Mouse (Mus musculus): Measurements from ENCODE around the gene Pprc1. TPM values are rescaled to one million over a fixed set of nuclear protein-coding genes. Genes with fewer than 3 reads are reported as not detected.

Pprc1 gene
- 1.6 TPM for polyA plus RNA-seq (2014; fragmentation: Illumina TruSeq; extraction: RNeasy Lipid Tissue Mini Kit (QIAGEN cat#74804); ENCODE audit: low read depth, low replicate concordance)

DNA sequence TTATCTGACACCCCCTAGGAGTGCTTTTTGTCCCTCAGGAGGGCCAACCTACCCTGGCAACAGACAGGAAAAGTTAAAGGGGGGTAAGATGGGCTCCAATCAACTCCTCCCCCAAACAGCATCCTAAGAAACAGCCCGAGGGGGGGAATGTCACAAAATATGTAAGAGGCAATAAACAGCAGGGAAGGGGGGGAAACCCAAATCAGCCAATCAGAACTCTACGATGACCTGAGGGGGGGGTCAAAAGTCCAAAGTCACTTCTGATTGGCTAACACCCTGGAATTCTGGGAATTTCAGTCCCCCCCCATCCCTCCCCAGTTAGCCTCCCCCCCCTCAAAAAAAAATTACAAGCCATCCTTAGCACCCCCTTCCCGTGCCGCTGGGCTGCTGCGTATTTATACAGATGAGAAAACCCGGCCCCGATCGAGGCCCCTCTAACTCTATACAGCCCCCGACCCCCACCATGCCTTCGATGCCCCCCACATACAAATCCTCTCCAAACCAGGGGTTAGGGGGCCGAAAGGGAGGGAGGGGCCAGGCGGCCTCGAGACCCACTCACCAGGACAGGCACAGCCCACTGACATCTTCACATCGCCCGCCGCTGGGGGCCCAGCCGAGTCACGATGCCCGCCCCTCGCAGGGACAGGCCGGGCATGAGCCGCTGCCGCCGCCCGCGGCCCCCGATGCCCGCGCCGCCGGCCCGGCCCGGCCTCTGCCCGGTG lies at the start of gene Pprc1:
TSS of gene Pprc1 (plus strand) at position 616 of the 722 bp plus-strand sequence.

GRCm38 (mm10) chr19:45997785-45998693 lies 46.6 kb upstream of the Pprc1 start, which contains the start of gene Armh3:
TSS of gene Armh3 (minus strand) at chr19:45998488.

DNA sequence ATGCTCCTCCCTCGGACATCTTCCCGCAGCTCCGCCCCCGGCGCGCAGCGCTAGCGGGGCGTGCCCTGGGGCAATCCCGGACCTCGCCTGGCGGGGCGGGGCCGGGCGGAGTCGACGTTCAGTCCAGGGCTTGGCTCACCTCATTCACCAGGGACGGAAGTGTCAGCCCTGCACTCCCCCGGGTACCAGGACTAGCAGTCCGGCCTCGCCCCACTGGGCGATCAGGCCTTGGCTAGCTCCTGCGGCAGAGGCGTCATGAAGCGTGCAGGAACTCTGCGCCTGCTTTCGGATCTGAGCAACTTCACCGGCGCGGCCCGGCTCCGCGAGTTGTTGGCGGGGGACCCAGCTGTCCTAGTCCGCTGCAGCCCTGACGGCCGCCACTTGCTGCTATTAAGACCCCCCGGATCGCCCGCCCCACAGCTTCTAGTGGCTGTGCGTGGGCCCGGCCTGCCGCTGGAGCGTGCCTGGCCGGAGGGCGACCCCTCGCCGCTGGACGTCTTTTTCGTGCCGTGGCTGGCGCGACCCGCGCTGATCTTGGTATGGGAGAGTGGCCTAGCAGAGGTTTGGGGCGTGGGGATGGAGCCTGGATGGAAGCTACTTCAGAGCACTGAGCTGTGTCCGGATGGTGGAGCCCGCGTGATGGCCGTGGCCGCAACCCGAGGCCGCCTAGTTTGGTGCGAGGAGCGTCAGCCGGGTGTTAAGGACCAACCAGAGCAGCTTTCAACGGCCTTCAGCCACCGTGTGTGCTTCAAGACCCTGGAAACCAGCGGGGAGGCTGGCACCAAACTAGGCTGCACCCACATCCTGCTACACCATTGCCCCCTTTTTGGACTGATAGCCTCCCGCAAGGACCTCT lies 41.1 kb upstream of the Pprc1 start, which contains the start of gene Hps6:
TSS of gene Hps6 (plus strand) at position 138 of the 856 bp plus-strand sequence.

DNA sequence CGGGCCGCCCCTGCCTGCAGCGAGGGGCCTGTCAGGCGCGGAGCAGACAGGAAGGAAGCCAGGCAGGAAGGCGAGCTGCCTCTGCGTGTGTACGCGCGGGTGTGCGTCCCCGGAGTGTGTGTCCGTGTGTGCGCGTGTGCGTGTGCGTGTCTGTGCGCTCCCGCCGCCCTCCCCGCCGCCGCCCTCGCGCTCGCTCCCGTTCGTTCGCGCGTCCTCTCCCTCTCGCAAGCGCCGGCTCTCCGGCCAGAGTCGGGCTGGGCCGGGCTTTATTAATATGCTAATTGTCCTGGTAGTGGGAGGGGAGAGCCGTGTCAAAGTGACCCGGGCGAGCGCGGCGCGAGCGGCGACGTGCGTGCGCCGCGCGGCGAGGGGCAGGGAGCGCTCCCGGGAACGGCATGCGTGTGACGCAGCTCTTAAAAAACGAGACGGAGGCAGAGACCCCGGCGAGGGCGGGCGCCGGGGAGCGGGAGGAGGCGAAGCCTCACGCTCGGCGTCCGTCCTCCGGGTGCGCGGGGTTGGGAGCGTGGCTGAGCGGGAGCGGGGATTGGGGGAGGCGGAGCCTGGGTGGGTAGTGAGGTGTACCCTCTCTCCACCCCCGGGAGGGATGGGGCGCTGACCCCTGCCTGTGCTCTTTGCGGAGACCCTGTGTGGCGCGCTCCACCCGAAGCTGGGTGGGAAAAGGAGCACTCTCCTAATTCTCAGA lies 458 bp downstream of the Pprc1 start, which contains the start of gene Ldb1:
TSS of gene Ldb1 (minus strand) at position 222 of the 703 bp plus-strand sequence.

GRCm38 (mm10) chr19:46075616-46076607 lies 31.2 kb downstream of the Pprc1 start, which contains the start of gene Nolc1:
TSS of gene Nolc1 (plus strand) at chr19:46075863.

Other genes starting within 250 kb of the Pprc1 start
- 10.1 TPM for gene Kcnip2, start 228.8 kb upstream of the Pprc1 start, polyA plus RNA-seq (2014; fragmentation: Illumina TruSeq; extraction: RNeasy Lipid Tissue Mini Kit (QIAGEN cat#74804); ENCODE audit: low read depth, low replicate concordance)
- gene Armh3, start 46.4 kb upstream of the Pprc1 start, polyA plus RNA-seq (2014; fragmentation: Illumina TruSeq; extraction: RNeasy Lipid Tissue Mini Kit (QIAGEN cat#74804); ENCODE audit: low read depth, low replicate concordance) = 17.1 TPM
- not detected for gene Hps6, start 41.4 kb upstream of the Pprc1 start, polyA plus RNA-seq (2014; fragmentation: Illumina TruSeq; extraction: RNeasy Lipid Tissue Mini Kit (QIAGEN cat#74804); ENCODE audit: low read depth, low replicate concordance)
- gene Ldb1, start 328 bp downstream of the Pprc1 start, polyA plus RNA-seq (2014; fragmentation: Illumina TruSeq; extraction: RNeasy Lipid Tissue Mini Kit (QIAGEN cat#74804); ENCODE audit: low read depth, low replicate concordance) = 10.6 TPM
- 8.6 TPM for gene Nolc1, start 31.0 kb downstream of the Pprc1 start, polyA plus RNA-seq (2014; fragmentation: Illumina TruSeq; extraction: RNeasy Lipid Tissue Mini Kit (QIAGEN cat#74804); ENCODE audit: low read depth, low replicate concordance)
- 0.36 TPM for gene Elovl3, start 87.0 kb downstream of the Pprc1 start, polyA plus RNA-seq (2014; fragmentation: Illumina TruSeq; extraction: RNeasy Lipid Tissue Mini Kit (QIAGEN cat#74804); ENCODE audit: low read depth, low replicate concordance)
- not detected for gene Pitx3, start 103.4 kb downstream of the Pprc1 start, polyA plus RNA-seq (2014; fragmentation: Illumina TruSeq; extraction: RNeasy Lipid Tissue Mini Kit (QIAGEN cat#74804); ENCODE audit: low read depth, low replicate concordance)
- 17.7 TPM for gene Gbf1, start 107.6 kb downstream of the Pprc1 start, polyA plus RNA-seq (2014; fragmentation: Illumina TruSeq; extraction: RNeasy Lipid Tissue Mini Kit (QIAGEN cat#74804); ENCODE audit: low read depth, low replicate concordance)

Measured in kidney, adult 10 weeks (tissue).